Mouse (Mus musculus) thymus, adult 2 months (tissue): ENCODE results near the gene Gm5737.

Experiments used
- CTCF ChIP-seq: fragments of 200-500 bp; IDR thresholded peaks from 2 replicates; pipeline ENCODE4 v1.5.1; 2012; ENCODE audit warnings: mild to moderate bottlenecking, control low read depth, low read length, moderate library complexity, borderline replicate concordance; ENCODE audit not compliant: control insufficient read depth, poor library complexity, insufficient read depth; ENCODE audit errors: extremely low read depth
- POLR2A ChIP-seq: fragments of 200-500 bp; IDR thresholded peaks from 2 replicates; pipeline ENCODE4 v1.6.1; 2012; ENCODE audit warnings: mild to moderate bottlenecking, low read length, control low read depth, moderate library complexity; ENCODE audit not compliant: control insufficient read depth, poor library complexity, insufficient read depth; ENCODE audit errors: extremely low read depth

DNA sequence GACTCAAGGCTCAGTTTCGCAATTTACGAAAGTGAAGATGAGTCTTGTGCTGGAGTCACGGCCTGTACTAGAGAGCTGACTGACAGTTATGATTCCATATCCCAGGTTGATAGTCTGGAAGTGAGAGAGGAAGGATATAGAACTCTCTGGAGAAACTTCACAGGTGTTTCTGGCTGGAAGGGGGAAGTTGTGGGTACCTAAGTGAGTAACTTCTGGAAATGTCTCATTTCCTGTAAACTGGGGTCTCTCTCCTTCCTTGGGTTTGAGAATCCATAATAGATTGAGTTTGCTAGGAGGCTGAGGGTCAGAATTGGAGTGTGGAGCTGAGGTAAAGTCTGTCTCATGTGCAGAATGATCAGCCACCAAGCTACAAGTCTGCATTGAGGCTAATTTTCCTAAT lies 38.0 kb downstream of the Gm5737 start:
- TF ChIP-seq CTCF = no peak
- TF ChIP-seq POLR2A = no peak
